Mouse (Mus musculus) spleen, adult 2 months (tissue): ENCODE results near the gene Olfr54.

Source experiments
- CTCF ChIP-seq: fragments of 200-500 bp; IDR thresholded peaks from 2 replicates; pipeline ENCODE4 v1.5.1; 2011; ENCODE audit warnings: mild to moderate bottlenecking, inconsistent platforms; ENCODE audit not compliant: insufficient read depth, insufficient read length, insufficient replicate concordance; ENCODE audit errors: extremely low read depth
- POLR2A ChIP-seq: fragments of 200-500 bp; IDR thresholded peaks from 2 replicates; pipeline ENCODE4 v1.6.1; 2011; ENCODE audit warnings: low read depth, low read length, inconsistent platforms

- TF ChIP-seq POLR2A (no peak), CTCF (no peak)
These were observed 47.8 kb upstream of the Olfr54 start, which contains the start of gene Olfr1378 for GRCm38 (mm10) chr11:50966230-50966629.
